Mouse (Mus musculus): ENCODE measurements around the gene Syt14. TPM values are rescaled to one million over a fixed set of nuclear protein-coding genes. Genes with fewer than 3 reads are reported as not detected.

Gene Syt14
- polyA plus RNA-seq, 1 experiment from 2014 or later: 4.5 TPM

GRCm38 (mm10) chr1:193047616-193048015, 12.0 kb upstream of the Syt14 start:
- H3K27me3 ChIP-seq (replicated peaks; ENCODE audit: control insufficient read depth, insufficient read depth, low read length): no peaks in the 10 kb centered on the region
- WGBS: 92% methylated on average over 4 of the region's 4 CpGs

GRCm38 (mm10) chr1:193042760-193043295, 7.3 kb upstream of the Syt14 start:
- H3K27ac ChIP-seq (ENCODE audit: low read depth, low read length): no peak overlapping the region
- no peaks in the 10 kb centered on the region for H3K4me1 ChIP-seq (ENCODE audit: control insufficient read depth, insufficient read depth, low read depth, low read length)
- H3K4me3 ChIP-seq (ENCODE audit: low read length): no peak overlapping the region
- H3K9ac ChIP-seq (ENCODE audit: low read depth, low read length): no peak overlapping the region
- H3K9me3 ChIP-seq (ENCODE audit: control insufficient read depth, low read length): no peaks in the 10 kb centered on the region
- WGBS: 59% methylated on average over 3 of the region's 3 CpGs
- H3K36me3 ChIP-seq (ENCODE audit: control insufficient read depth, insufficient read depth, low read length): no peaks in the 10 kb centered on the region
- H3K4me2 ChIP-seq (ENCODE audit: low read length): no peak overlapping the region
- no peaks in the 10 kb centered on the region for H3K27me3 ChIP-seq (replicated peaks; ENCODE audit: control insufficient read depth, insufficient read depth, low read length)
- no peak for ATAC-seq

More at GRCm38 (mm10) chr1:193047616-193048015, 12.0 kb upstream of the Syt14 start:
- H3K36me3 ChIP-seq (ENCODE audit: control insufficient read depth, insufficient read depth, low read length): no peaks in the 10 kb centered on the region
- H3K4me2 ChIP-seq (ENCODE audit: low read length): no peak overlapping the region
- H3K4me3 ChIP-seq (ENCODE audit: low read length): no peak overlapping the region
- no peak overlapping the region for H3K27ac ChIP-seq (ENCODE audit: low read depth, low read length)
- H3K9me3 ChIP-seq (ENCODE audit: control insufficient read depth, low read length): no peaks in the 10 kb centered on the region; the same call in 1 of the 2 replicates
- H3K9ac ChIP-seq (ENCODE audit: low read depth, low read length): no peak overlapping the region
- ATAC-seq: no peak
- no peaks in the 10 kb centered on the region for H3K4me1 ChIP-seq (ENCODE audit: control insufficient read depth, insufficient read depth, low read depth, low read length)

DNA sequence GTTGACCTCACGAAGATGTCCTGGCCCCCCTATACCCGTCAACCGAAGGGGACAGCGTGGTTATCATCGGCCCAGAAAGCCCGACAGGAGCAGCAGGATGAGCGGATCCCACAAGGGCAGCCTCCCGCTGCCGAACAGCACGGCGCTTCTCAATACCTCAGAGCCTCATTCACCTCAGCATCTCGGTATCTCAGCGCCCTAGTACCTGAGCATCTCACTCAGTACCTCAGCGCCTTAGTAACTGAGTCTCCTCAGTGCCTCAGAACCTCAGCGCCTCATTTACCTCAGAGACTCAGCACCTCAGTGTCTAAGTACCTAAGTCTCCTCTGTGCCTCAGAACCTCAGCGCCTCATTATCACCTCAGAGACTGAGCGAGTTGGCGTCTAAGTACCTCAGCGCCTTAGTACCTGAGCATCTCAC, 614 bp downstream of the Syt14 start:
- Histone ChIP-seq H3K4me3 (ENCODE audit: low read length) (peak overlapping the region; percentile 82), H3K27me3 (replicated peaks; ENCODE audit: control insufficient read depth, insufficient read depth, low read length) (no peaks in the 10 kb centered on the region), H3K4me2 (ENCODE audit: low read length) (peak overlapping the region; percentile 62), H3K9me3 (ENCODE audit: control insufficient read depth, low read length) (no peaks in the 10 kb centered on the region), H3K4me1 (ENCODE audit: control insufficient read depth, insufficient read depth, low read depth, low read length) (peaks cover 6% of the 10 kb centered on the region), H3K36me3 (ENCODE audit: control insufficient read depth, insufficient read depth, low read length) (no peaks in the 10 kb centered on the region), H3K27ac (ENCODE audit: low read depth, low read length) (no peak overlapping the region), H3K9ac (ENCODE audit: low read depth, low read length) (peak overlapping the region; percentile 86)
- 0% methylated on average over 19 of the region's 19 CpGs for WGBS
- peak; percentile 51 for ATAC-seq

DNA sequence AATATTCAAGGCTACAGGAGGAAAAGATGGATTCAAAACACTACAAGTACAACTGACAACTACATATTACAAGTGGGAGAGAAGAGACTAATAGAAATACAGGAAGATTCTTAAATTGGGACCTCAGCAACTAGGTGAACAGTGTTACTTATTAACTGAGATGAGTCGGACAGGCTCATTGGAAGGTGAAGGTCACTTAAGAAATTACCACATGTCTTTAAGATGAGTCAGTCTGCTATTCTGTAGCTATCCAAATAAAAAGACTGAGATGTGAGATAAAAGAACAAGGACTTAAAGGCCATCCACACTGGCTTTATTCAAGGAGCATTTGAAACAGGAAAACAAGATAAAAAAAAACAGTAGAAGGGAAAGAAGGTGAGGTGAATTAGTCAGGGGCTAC, 11.3 kb downstream of the Syt14 start:
- H3K9ac ChIP-seq (ENCODE audit: low read depth, low read length): no peak overlapping the region
- H3K9me3 ChIP-seq (ENCODE audit: control insufficient read depth, low read length): no peaks in the 10 kb centered on the region
- H3K4me2 ChIP-seq (ENCODE audit: low read length): no peak overlapping the region
- no peak overlapping the region for H3K4me3 ChIP-seq (ENCODE audit: low read length)
- WGBS: 87% methylated on average over 1 of the region's 1 CpGs
- no peaks in the 10 kb centered on the region for H3K36me3 ChIP-seq (ENCODE audit: control insufficient read depth, insufficient read depth, low read length)
- no peaks in the 10 kb centered on the region for H3K4me1 ChIP-seq (ENCODE audit: control insufficient read depth, insufficient read depth, low read depth, low read length)
- ATAC-seq: no peak
- no peak overlapping the region for H3K27ac ChIP-seq (ENCODE audit: low read depth, low read length)
- H3K27me3 ChIP-seq (replicated peaks; ENCODE audit: control insufficient read depth, insufficient read depth, low read length): no peaks in the 10 kb centered on the region

GRCm38 (mm10) chr1:193012351-193012750, 23.2 kb downstream of the Syt14 start:
- H3K4me3 ChIP-seq (ENCODE audit: low read length): no peak overlapping the region
- no peaks in the 10 kb centered on the region for H3K36me3 ChIP-seq (ENCODE audit: control insufficient read depth, insufficient read depth, low read length)
- no peak for ATAC-seq
- H3K9ac ChIP-seq (ENCODE audit: low read depth, low read length): no peak overlapping the region
- 97% methylated on average over 2 of the region's 2 CpGs for WGBS
- H3K4me2 ChIP-seq (ENCODE audit: low read length): no peak overlapping the region
- H3K9me3 ChIP-seq (ENCODE audit: control insufficient read depth, low read length): no peaks in the 10 kb centered on the region
- no peaks in the 10 kb centered on the region for H3K27me3 ChIP-seq (replicated peaks; ENCODE audit: control insufficient read depth, insufficient read depth, low read length)
- H3K4me1 ChIP-seq (ENCODE audit: control insufficient read depth, insufficient read depth, low read depth, low read length): no peaks in the 10 kb centered on the region
- H3K27ac ChIP-seq (ENCODE audit: low read depth, low read length): no peak overlapping the region

GRCm38 (mm10) chr1:193011000-193011769, 24.4 kb downstream of the Syt14 start:
- Histone ChIP-seq H3K9ac (ENCODE audit: low read depth, low read length) (no peak overlapping the region), H3K27me3 (replicated peaks; ENCODE audit: control insufficient read depth, insufficient read depth, low read length) (no peaks in the 10 kb centered on the region), H3K27ac (ENCODE audit: low read depth, low read length) (no peak overlapping the region), H3K36me3 (ENCODE audit: control insufficient read depth, insufficient read depth, low read length) (no peaks in the 10 kb centered on the region), H3K4me3 (ENCODE audit: low read length) (no peak overlapping the region), H3K4me1 (ENCODE audit: control insufficient read depth, insufficient read depth, low read depth, low read length) (no peaks in the 10 kb centered on the region), H3K4me2 (ENCODE audit: low read length) (no peak overlapping the region), H3K9me3 (ENCODE audit: control insufficient read depth, low read length) (no peaks in the 10 kb centered on the region)
- ATAC-seq: no peak
- 89% methylated on average over 3 of the region's 3 CpGs for WGBS

DNA sequence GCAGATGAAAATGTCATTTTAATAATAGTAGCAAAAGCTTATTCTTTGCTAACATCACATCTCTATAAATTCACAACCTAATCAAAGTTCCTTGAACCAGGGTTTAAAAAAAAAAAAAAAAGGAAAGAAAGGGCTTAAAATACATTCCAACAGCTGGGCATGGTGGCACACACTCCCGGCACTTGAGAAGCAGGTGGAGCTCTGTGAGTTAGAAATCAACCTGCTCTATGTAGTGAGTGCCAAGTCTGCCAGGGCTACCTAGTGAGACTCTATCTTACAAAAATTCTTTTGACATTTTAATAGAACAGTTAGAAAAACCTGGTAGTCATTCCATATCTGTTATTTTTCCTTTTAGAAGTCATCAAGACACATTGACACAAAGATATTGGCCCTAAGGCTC, 31.0 kb downstream of the Syt14 start:
- 77% methylated on average over 1 of the region's 1 CpGs for WGBS
- Histone ChIP-seq H3K4me1 (ENCODE audit: control insufficient read depth, insufficient read depth, low read depth, low read length) (no peaks in the 10 kb centered on the region), H3K9ac (ENCODE audit: low read depth, low read length) (no peak overlapping the region), H3K36me3 (ENCODE audit: control insufficient read depth, insufficient read depth, low read length) (no peaks in the 10 kb centered on the region), H3K4me2 (ENCODE audit: low read length) (no peak overlapping the region), H3K27ac (ENCODE audit: low read depth, low read length) (no peak overlapping the region), H3K4me3 (ENCODE audit: low read length) (no peak overlapping the region), H3K9me3 (ENCODE audit: control insufficient read depth, low read length) (no peaks in the 10 kb centered on the region), H3K27me3 (replicated peaks; ENCODE audit: control insufficient read depth, insufficient read depth, low read length) (no peaks in the 10 kb centered on the region)
- ATAC-seq: no peak

DNA sequence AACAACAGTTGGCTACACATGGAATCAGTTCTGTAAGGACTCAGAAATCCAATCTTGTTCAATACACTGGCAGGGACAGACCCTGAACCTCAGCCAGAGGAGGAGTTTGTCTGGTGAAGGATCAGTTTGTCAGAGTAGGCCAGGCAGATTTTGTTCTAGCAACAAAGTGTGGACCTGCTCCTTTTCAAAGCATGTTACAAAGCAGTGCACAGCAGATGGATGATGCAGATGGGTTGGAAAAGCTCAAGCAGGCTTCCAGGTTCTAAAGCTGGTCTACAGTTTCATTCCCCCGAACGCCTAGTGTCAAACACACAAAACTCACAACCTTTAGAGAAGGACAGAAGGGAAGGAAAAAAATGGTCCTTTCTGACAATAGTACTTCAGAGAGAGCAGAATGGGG, 31.6 kb downstream of the Syt14 start:
- H3K4me1 ChIP-seq (ENCODE audit: control insufficient read depth, insufficient read depth, low read depth, low read length): no peaks in the 10 kb centered on the region
- H3K9me3 ChIP-seq (ENCODE audit: control insufficient read depth, low read length): no peaks in the 10 kb centered on the region
- H3K4me3 ChIP-seq (ENCODE audit: low read length): no peak overlapping the region
- no peak for ATAC-seq
- H3K27ac ChIP-seq (ENCODE audit: low read depth, low read length): no peak overlapping the region
- no peaks in the 10 kb centered on the region for H3K36me3 ChIP-seq (ENCODE audit: control insufficient read depth, insufficient read depth, low read length)
- no peak overlapping the region for H3K9ac ChIP-seq (ENCODE audit: low read depth, low read length)
- no peak overlapping the region for H3K4me2 ChIP-seq (ENCODE audit: low read length)
- WGBS: 100% methylated on average over 2 of the region's 2 CpGs
- no peaks in the 10 kb centered on the region for H3K27me3 ChIP-seq (replicated peaks; ENCODE audit: control insufficient read depth, insufficient read depth, low read length)

DNA sequence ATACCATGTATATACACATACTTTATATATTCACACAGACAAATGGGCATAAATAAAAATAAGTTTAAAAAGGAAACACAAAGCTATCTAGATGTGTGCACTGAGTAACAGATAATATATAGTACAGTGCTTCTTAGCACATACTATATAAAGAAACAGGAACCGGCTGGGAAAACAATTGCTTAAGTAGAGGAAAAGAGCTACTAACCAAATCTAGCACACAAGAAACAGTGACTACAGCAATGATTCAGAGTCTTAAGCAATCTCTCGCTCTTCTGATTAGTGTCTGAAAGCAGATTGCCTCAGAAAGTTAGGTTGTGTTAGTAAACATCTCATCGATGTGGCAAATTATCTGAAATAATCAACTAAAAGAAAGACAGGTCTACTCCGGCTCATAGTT, 33.3 kb downstream of the Syt14 start:
- WGBS: 91% methylated on average over 4 of the region's 4 CpGs
- no peak overlapping the region for H3K4me3 ChIP-seq (ENCODE audit: low read length)
- H3K36me3 ChIP-seq (ENCODE audit: control insufficient read depth, insufficient read depth, low read length): no peaks in the 10 kb centered on the region

More for the DNA sequence above, 33.3 kb downstream of the Syt14 start:
- no peak overlapping the region for H3K27ac ChIP-seq (ENCODE audit: low read depth, low read length)
- H3K9me3 ChIP-seq (ENCODE audit: control insufficient read depth, low read length): no peaks in the 10 kb centered on the region
- no peak overlapping the region for H3K4me2 ChIP-seq (ENCODE audit: low read length)
- ATAC-seq: no peak
- no peaks in the 10 kb centered on the region for H3K27me3 ChIP-seq (replicated peaks; ENCODE audit: control insufficient read depth, insufficient read depth, low read length)
- no peak overlapping the region for H3K9ac ChIP-seq (ENCODE audit: low read depth, low read length)
- H3K4me1 ChIP-seq (ENCODE audit: control insufficient read depth, insufficient read depth, low read depth, low read length): no peaks in the 10 kb centered on the region

Data from hindbrain, embryonic 16.5 days (tissue).